Mouse (Mus musculus) midbrain, embryonic 15.5 days (tissue): ENCODE results near the gene Rpl28. TPM values are rescaled to one million over a fixed set of nuclear protein-coding genes. Genes with fewer than 3 reads are reported as not detected.

Experiments
- ATAC-seq: fragments of 200-750 bp; cut with Nextera tagmentation; replicated peaks from 2 replicates; pipeline ENCODE4 v1.8.0; 2017; ENCODE audit warnings: moderate TSS enrichment
- H3K27ac ChIP-seq: fragments of 300-500 bp; sonication (generic); 2 replicates; pipeline ENCODE4 v1.5.1; 2015; ENCODE audit warnings: mild to moderate bottlenecking, inconsistent platforms
- H3K27me3 ChIP-seq: fragments of 300-500 bp; sonication (generic); replicated peaks from 2 replicates; pipeline ENCODE4 v1.6.1; 2015; ENCODE audit warnings: inconsistent platforms
- H3K36me3 ChIP-seq: fragments of 300-500 bp; sonication (generic); replicated peaks from 2 replicates; pipeline ENCODE4 v1.6.1; 2015; ENCODE audit warnings: inconsistent platforms
- H3K4me1 ChIP-seq: fragments of 300-500 bp; sonication (generic); 2 replicates; pipeline ENCODE4 v1.6.1; 2015; ENCODE audit warnings: inconsistent platforms
- H3K4me2 ChIP-seq: fragments of 300-500 bp; sonication (generic); 2 replicates; pipeline ENCODE4 v1.6.1; 2015; ENCODE audit warnings: inconsistent platforms, mild to moderate bottlenecking, moderate library complexity
- H3K4me3 ChIP-seq: fragments of 300-500 bp; sonication (generic); 2 replicates; pipeline ENCODE4 v1.5.1; 2015; ENCODE audit warnings: mild to moderate bottlenecking, inconsistent platforms
- H3K9ac ChIP-seq: fragments of 300-500 bp; sonication (generic); 2 replicates; pipeline ENCODE4 v1.6.1; 2015; ENCODE audit warnings: mild to moderate bottlenecking, inconsistent platforms
- H3K9me3 ChIP-seq: fragments of 300-500 bp; sonication (generic); 2 replicates; pipeline ENCODE4 v1.6.1; 2016; ENCODE audit warnings: inconsistent platforms
- WGBS: fragments of 180-500 bp; shearing (Covaris S2); methylation state at CpG from one replicate; pipeline ENCODE4 v1.1.7; 2015; ENCODE audit warnings: mixed read lengths; 5-methylcytosine and 5-hydroxymethylcytosine counted together
- polyA plus RNA-seq: library from polyadenylated mRNA; unstranded; fragments of >200 nt; fragmentation: Nextera tagmentation; extraction: Ambion mirVana; gene quantifications from 2 replicates; pipeline ENCODE4 v1.2.1, GENCODE M21; 2015

The Rpl28 gene
- polyA plus RNA-seq, 1 experiment from 2014 or later = 187 TPM

DNA sequence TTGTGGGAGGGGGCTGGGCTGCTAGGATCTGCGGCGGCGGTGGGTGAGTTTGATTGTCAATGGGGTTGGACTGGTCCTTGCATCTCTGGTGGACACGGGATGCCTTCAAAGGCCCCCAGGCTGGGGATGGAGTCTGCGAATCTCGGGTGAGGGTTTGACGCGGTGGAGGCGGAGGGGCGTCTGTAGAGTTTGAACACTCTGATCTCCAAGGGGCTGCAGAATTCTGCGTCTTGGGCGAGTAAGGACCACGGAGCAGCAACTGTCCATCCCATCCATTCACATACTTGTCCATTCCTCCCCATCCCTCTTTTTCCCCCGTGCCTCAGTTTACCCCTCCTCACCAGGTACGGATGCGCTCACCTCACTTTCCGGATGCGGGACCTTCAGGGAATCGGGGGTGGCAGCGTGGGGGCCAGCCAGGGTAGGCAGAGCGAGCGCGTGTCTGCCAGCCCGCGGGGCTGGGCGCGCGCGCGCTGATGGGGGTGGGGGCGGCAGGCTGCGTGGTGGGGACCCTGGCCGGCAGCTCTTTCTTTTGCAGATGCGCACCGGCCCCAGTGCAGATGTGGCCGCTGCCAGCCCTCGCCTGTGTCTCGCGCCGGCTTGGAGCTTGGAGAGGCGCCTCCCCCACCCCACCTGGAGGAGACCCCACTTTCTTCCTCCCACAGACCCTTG lies 51.7 kb downstream of the Rpl28 start, which contains the start of gene Shisa7:
Gene Shisa7, minus strand, starts transcription at position 452 of the 672 bp plus-strand sequence.
- peak; percentile 81 for ATAC-seq
- H3K9me3 ChIP-seq = no peaks in the 10 kb centered on the region
- no peaks in the 10 kb centered on the region for H3K36me3 ChIP-seq
- H3K4me2 ChIP-seq = peak within 1 kb of the TSS; percentile 85
- peak within 1 kb of the TSS; percentile 90 for H3K27ac ChIP-seq
- H3K9ac ChIP-seq = peak within 1 kb of the TSS; percentile 76
- whole genome bisulfite sequencing = 1% methylated on average over 40 of the region's 41 CpGs
- H3K4me1 ChIP-seq = peaks cover 29% of the 10 kb centered on the region
- H3K4me3 ChIP-seq = peak within 1 kb of the TSS; percentile 81
- no peaks in the 10 kb centered on the region for H3K27me3 ChIP-seq

Other genes with a start within 250 kb of the Rpl28 start
- 155 and 162 TPM in 2 replicates for gene Syt5, start 245.3 kb upstream of the Rpl28 start, polyA plus RNA-seq
- 0.75 and 1.3 TPM in 2 replicates for gene Ptprh, start 188.8 kb upstream of the Rpl28 start, polyA plus RNA-seq
- 3.8 and 4.2 TPM in 2 replicates for gene Tmem86b, start 161.5 kb upstream of the Rpl28 start, polyA plus RNA-seq
- 10.5 TPM in 2 replicates for gene Ppp6r1, start 133.9 kb upstream of the Rpl28 start, polyA plus RNA-seq
- 165 TPM in 2 replicates for gene Hspbp1, start 107.8 kb upstream of the Rpl28 start, polyA plus RNA-seq
- 8.6 TPM in 2 replicates for gene Brsk1, start 102.3 kb upstream of the Rpl28 start, polyA plus RNA-seq
- 0.09 and 0.25 TPM in 2 replicates for gene Tmem150b, start 67.6 kb upstream of the Rpl28 start, polyA plus RNA-seq
- gene Kmt5c, start 52.8 kb upstream of the Rpl28 start, polyA plus RNA-seq = 75.3 and 77.2 TPM in 2 replicates
- 21.6 and 23.6 TPM in 2 replicates for gene Cox6b2, start 39.8 kb upstream of the Rpl28 start, polyA plus RNA-seq
- gene Fam71e2, start 21.6 kb upstream of the Rpl28 start, polyA plus RNA-seq = not detected in 2 replicates
- gene Il11, start 10.0 kb upstream of the Rpl28 start, polyA plus RNA-seq = 1.0 and 1.6 TPM in 2 replicates
- gene Tmem190, start 9.9 kb upstream of the Rpl28 start, polyA plus RNA-seq = not detected in 2 replicates
- 5.4 and 5.8 TPM in 2 replicates for gene Tmem238, start 3.2 kb upstream of the Rpl28 start, polyA plus RNA-seq
- 265 and 288 TPM in 2 replicates for gene Ube2s, start 19.7 kb downstream of the Rpl28 start, polyA plus RNA-seq
- 15.3 and 16.6 TPM in 2 replicates for gene Shisa7, start 51.8 kb downstream of the Rpl28 start, polyA plus RNA-seq
- 3.1 and 4.6 TPM in 2 replicates for gene Isoc2b, start 77.4 kb downstream of the Rpl28 start, polyA plus RNA-seq
- gene Isoc2a, start 84.3 kb downstream of the Rpl28 start, polyA plus RNA-seq = 0.54 and 0.57 TPM in 2 replicates
- 0.40 and 0.65 TPM in 2 replicates for gene Gm36210, start 113.6 kb downstream of the Rpl28 start, polyA plus RNA-seq
- 4.5 and 4.6 TPM in 2 replicates for gene Zfp628, start 122.3 kb downstream of the Rpl28 start, polyA plus RNA-seq
- 46.3 and 47.7 TPM in 2 replicates for gene Nat14, start 129.2 kb downstream of the Rpl28 start, polyA plus RNA-seq
- 1.0 and 1.4 TPM in 2 replicates for gene Ssc5d, start 132.9 kb downstream of the Rpl28 start, polyA plus RNA-seq
- 0.29 TPM in 1 of 2 replicates, not detected in the other for gene Sbk2, start 171.5 kb downstream of the Rpl28 start, polyA plus RNA-seq
- 0.32 and 0.41 TPM in 2 replicates for gene Sbk3, start 178.3 kb downstream of the Rpl28 start, polyA plus RNA-seq
- 72.6 and 77.2 TPM in 2 replicates for gene Zfp579, start 203.3 kb downstream of the Rpl28 start, polyA plus RNA-seq
- gene Zfp524, start 221.5 kb downstream of the Rpl28 start, polyA plus RNA-seq = 7.1 and 7.7 TPM in 2 replicates
- gene Fiz1, start 221.8 kb downstream of the Rpl28 start, polyA plus RNA-seq = 41.3 and 48.8 TPM in 2 replicates
- 1.2 TPM in 1 of 2 replicates, not detected in the other for gene Gm44973, start 222.6 kb downstream of the Rpl28 start, polyA plus RNA-seq
- 8.0 and 8.4 TPM in 2 replicates for gene Zfp865, start 227.5 kb downstream of the Rpl28 start, polyA plus RNA-seq
- gene Ccdc106, start 227.7 kb downstream of the Rpl28 start, polyA plus RNA-seq = 64.9 and 67.8 TPM in 2 replicates
- gene 4632433K11Rik, start 241.2 kb downstream of the Rpl28 start, polyA plus RNA-seq = not detected in 2 replicates
- gene Zfp784, start 245.6 kb downstream of the Rpl28 start, polyA plus RNA-seq = 12.3 and 13.5 TPM in 2 replicates